Mouse (Mus musculus): ENCODE results near the gene Gm45062.

Gene Gm45062

DNA sequence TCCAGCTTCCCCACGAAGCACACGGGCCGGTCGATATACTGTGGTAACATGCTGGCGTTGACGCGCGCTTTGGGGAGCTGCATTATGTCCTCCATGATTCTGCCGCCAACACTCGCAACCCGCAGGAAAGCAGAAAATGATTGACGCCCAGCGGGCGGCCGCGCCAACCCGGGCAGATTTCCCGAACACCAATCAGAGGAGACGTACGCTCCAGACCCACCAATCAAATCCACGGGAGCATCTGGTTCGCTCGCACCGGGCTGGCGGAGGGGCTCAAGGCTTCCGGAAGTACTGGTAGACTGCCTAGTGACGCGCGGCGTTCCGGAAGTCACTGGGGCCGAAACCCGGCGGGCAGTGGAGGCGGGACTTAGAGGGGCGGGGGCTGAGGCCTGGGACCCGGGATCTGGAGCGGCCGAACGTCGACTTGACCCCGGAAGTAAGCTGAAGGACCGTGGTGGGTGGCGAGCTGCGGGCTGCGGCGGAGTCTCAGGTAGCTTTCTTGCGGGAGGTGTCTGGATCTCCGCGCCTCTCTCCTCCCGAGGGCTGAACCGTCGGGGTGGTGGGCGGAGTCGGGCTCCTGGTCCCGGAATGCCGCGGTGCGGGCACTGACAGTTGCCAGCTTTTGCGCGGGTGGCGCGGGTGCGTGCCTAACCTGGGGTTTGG lies at the start of gene Gm45062, which contains the start of the genes Rpa3 and Umad1:
Gene Gm45062, plus strand, starts transcription at position 447 of the 663 bp plus-strand sequence.
Gene Rpa3, minus strand, starts transcription at position 170 of the 663 bp plus-strand sequence.
Gene Umad1, plus strand, starts transcription at position 285 of the 663 bp plus-strand sequence.
- peak; percentile 98 for DNase-seq (ENCODE audit: low read depth, low spot score)

DNA sequence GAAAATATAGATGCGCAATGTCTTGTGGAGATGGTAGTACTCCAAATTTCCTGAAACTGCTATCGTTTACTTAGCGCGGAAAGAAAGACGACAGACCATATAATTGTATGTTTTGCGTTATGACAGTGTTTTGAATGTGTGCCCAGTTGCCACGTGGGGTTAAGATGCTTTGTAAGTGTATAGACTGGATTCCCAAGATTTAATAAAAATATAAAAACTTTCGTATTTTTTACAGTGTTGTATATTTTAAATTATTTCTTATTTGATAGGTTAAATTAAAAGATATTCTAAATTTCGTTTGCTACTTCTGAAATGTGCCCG lies 49.4 kb upstream of the Gm45062 start:
- DNase-seq (ENCODE audit: low read depth, low spot score), result no peak

DNA sequence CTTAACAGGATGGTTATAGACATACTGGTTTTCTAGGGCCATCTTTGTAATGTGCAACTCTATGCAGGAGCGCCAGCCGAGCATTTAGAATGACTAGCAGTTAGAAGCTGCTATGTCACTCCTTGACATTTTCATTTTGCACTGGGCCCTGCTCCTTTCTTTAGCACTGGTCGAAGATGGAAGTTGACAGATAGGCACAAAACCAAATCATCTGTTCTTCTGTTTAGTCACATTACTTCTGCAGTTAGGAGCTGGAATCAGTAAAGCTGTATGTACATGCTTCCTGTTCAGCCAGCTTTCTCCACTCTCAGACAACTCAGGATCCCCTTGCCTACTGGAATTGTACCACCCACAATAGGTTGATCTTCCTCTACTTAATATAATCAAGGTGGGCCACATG lies 48.6 kb upstream of the Gm45062 start:
- DNase-seq (ENCODE audit: low read depth, low spot score), result no peak

- no peak for DNase-seq (ENCODE audit: low read depth, low spot score)
Observed at GRCm38 (mm10) chr6:8227035-8227434, 32.2 kb upstream of the Gm45062 start.

DNA sequence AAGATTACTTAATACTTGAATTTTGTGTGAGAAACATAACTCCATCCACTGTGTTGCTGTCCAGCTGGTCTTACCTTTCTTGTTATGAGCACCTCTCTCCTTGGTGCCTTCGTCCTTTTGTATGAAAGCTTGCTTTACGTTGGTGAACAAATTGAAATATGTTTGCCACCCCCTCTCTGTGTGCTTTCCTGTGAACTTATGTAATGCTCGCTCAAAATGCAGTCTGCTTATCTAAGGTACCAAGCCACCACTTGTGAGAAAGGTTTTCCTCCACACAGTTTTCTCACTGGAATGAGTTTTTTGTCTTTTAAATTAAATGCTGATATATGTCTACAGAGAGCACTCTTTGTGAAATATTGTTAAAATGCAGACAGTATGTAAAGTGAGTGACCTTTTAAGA lies 30.7 kb upstream of the Gm45062 start:
- DNase-seq (ENCODE audit: low read depth, low spot score), result no peak

GRCm38 (mm10) chr6:8258316-8258715 lies 934 bp upstream of the Gm45062 start:
- DNase-seq (ENCODE audit: low read depth, low spot score), result no peak

DNA sequence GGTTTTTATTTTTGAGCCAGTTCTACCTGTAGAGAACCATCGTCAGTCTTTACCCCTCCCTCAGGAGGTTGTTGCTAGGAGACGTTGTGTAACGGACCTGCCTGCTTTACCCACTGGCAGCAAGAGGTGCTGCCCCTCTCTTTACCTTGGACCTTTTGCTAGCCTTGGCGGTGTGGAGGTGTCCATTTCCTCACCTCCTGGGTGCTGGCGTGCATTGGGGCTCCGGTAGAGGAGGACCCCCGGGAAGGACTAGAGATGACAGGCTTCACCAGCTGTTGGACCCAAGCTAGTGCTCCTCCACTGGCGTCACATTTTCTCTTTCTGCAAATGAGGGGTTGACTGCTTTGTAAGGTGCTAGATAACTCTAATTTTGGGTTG lies 406 bp downstream of the Gm45062 start:
- no peak for DNase-seq (ENCODE audit: low read depth, low spot score)

GRCm38 (mm10) chr6:8271047-8271446 lies 11.8 kb downstream of the Gm45062 start:
- DNase-seq (ENCODE audit: low read depth, low spot score), result no peak

DNA sequence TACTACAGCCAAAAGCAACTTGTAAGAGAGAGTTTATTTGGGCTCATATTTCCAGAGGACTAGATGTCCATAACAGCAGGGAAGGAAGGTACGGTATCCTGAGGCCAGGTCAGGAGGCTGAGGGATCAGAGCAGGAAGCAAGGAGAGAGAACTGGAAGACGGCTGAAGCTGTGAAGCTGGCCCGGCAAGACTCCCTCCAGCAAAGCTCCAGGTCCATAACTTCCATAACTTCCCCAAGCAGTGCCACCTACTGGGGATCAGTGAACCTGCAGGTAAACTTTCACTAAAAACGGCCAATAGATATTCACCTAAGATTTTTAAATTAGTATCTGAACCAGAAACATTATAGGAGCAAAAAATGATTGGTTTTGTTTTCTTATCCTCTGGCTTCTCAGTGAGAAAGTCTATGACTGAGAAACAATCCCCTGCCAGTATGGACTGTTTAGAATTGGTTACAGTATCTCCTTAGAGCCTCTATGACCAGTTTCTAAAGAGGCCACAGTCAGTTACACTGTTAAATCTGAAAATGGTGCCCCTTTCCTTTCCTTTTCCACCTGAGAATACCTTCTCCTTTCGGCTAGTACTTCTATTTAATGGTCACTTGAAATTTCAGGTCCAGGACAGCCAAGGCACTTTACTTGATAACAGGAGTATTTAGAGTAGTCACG lies 15.3 kb downstream of the Gm45062 start:
- DNase-seq (ENCODE audit: low read depth, low spot score), result peak; percentile 46

DNA sequence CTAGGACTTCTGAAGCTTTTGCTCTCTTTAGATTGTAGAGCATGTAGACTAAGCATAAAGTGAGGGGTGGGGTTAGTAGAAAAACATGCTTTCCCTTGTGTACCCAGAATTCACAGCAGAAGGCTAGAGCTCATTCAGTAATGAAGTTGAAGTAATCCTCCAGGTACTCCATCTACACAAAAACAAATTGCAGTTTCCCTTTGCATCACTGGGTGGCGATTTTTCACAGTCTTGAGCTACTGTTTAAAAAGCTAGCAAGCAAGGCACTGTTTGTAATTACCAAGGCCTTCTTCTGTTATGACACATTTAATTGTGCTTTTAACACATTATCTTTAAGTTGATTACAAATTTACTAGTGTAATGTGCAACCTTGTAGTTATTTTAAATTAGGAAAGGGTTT lies 15.8 kb downstream of the Gm45062 start:
- DNase-seq (ENCODE audit: low read depth, low spot score), result peak; percentile 35

GRCm38 (mm10) chr6:8276431-8276830 lies 17.2 kb downstream of the Gm45062 start:
- no peak for DNase-seq (ENCODE audit: low read depth, low spot score)

DNA sequence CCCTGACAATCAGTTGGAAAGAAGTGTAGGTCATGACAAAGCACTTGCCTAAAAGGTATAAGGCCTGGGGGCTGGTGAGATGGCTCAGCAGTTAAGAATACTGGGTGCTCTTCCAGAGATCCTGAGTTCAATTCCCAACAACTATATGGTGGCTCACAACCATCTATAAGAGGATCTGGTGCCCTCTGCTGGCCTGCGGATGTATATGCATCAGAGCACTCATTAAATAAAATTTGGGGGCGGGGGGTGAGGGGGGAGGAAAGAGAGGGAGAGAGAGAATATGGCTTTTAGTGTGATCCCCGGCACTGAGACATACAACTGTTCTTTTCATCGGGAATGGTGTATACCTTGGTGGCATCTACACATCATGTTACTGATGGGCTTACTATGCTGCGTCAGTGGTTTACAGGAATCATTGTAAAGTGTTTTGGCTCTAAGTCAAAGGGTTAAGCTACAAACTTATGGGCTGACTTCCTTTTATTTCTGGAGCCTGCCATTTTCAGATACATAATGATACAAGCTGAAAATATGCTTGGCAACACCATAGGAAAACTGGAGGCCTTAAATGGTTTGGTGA lies 19.3 kb downstream of the Gm45062 start:
- DNase-seq (ENCODE audit: low read depth, low spot score), result no peak

DNA sequence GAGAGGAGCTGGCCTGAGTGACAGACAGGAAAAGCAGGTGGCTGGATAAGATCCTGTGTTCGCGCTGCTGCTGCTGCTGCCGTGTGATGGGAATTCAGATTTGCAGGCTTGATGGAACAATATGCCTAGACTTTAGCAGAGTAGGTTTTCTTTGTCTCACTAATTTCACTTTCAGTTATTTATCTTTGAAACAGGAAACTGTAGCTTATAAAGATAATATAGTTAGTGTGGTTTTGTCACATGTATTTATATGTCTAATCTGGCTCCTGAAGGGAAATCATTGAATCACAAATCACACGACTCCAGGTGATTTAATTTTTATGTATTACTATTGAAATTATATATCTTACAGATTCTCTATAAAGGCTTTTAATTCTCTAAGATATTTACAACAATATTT lies 24.0 kb downstream of the Gm45062 start:
- DNase-seq (ENCODE audit: low read depth, low spot score), result no peak

GRCm38 (mm10) chr6:8285401-8285960 lies 26.2 kb downstream of the Gm45062 start:
- no peak for DNase-seq (ENCODE audit: low read depth, low spot score)

- DNase-seq (ENCODE audit: low read depth, low spot score), result no peak
Observed at GRCm38 (mm10) chr6:8286146-8286545, 26.9 kb downstream of the Gm45062 start.

- DNase-seq (ENCODE audit: low read depth, low spot score), result no peak
Observed at GRCm38 (mm10) chr6:8288755-8289580, 29.7 kb downstream of the Gm45062 start.

- no peak for DNase-seq (ENCODE audit: low read depth, low spot score)
Observed at GRCm38 (mm10) chr6:8294048-8294784, 35.0 kb downstream of the Gm45062 start.

GRCm38 (mm10) chr6:8299066-8299863 lies 40.0 kb downstream of the Gm45062 start:
- no peak for DNase-seq (ENCODE audit: low read depth, low spot score)

DNA sequence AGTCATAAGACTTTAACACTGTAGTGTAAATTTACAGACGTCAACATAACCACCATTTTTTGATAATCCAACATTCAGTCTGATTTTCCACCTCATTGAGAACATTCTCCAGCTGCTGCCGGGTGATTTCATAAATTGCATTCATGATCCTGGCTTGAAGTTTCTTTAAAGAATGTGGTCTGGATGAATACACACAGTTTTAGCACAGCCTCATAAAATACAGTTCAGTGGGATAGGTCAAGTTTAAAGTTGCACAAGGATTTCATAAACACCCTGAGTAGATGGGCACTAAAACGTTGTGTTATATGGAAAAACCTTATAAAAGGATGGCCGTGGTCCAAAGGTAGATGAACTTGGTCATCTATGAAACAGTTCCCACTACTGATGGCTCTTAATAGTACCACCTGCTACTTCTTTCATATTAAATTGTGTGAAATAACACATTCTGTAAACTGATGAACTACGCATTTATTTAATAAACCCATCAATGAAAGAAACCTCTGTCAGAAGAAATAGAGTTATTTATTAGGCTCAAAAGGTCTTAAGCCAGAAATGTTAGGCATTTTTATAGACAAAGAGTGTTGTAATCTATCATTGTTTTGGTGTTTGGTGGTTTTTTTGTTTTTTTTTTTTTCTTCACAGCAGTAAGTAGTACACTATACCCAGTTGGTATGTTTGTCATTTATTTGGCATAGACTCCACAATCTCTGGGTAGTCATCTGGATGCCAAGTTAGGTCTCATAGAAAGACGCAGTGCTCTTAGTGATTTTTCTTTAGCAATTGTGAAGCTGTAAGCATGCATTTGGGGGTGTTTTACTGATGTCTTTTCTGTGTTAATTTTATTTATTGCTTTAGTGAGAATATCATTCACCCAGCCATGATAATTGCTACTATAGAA lies 48.9 kb downstream of the Gm45062 start:
- no peak for DNase-seq (ENCODE audit: low read depth, low spot score)
